Mouse (Mus musculus): ENCODE results near the gene Carns1. TPM values are rescaled to one million over a fixed set of nuclear protein-coding genes. Genes with fewer than 3 reads are reported as not detected.

The Carns1 gene
- polyA plus RNA-seq, 1 experiment from 2014 or later, result 3.2 TPM

GRCm38 (mm10) chr19:4189051-4189620 is 13.9 kb upstream of the Carns1 start:
- H3K4me3 ChIP-seq (ENCODE audit: low read depth, low read length), result no peak overlapping the region
- no peak overlapping the region for H3K9ac ChIP-seq (ENCODE audit: low read length)
- DNase-seq (ENCODE audit: low spot score) (no peak), ATAC-seq (replicated peaks; ENCODE audit: low FRiP score) (no peak)
- no peak overlapping the region for H3K27ac ChIP-seq (ENCODE audit: low read depth, low read length)
- no peaks in the 10 kb centered on the region for H3K9me3 ChIP-seq (ENCODE audit: control insufficient read depth, low read length)
- peaks cover 2% of the 10 kb centered on the region; the same call in 1 of the 2 replicates for H3K36me3 ChIP-seq (ENCODE audit: control insufficient read depth, insufficient read depth, low read length)
- WGBS, result 82% methylated on average over 12 of the region's 12 CpGs
- H3K27me3 ChIP-seq (ENCODE audit: control insufficient read depth, insufficient read depth, low read length), result no peaks in the 10 kb centered on the region
- H3K4me2 ChIP-seq (ENCODE audit: low read depth, low read length, severe bottlenecking), result no peak overlapping the region
- H3K4me1 ChIP-seq (replicated peaks; ENCODE audit: control insufficient read depth, insufficient read depth, low read length), result peaks cover 10% of the 10 kb centered on the region

DNA sequence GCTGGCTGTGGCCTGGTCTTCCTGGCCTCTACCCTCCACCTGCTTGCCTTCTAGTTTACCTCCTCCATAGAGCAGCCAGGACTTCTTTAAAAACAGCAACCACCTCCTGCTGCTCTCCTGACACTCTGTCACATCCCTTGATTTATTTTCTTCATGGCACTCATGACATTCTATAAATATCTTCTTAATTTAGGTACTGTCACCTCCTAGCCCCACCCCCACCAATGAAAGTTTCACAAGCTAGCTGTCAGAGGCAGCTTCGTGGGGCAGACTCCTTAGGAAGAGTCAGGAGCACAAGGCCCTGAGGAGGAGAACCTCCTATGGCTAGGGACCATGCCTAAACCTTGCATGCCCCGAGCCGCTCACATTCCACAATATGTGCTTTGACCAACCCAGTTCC is 12.0 kb upstream of the Carns1 start:
- H3K36me3 ChIP-seq (ENCODE audit: control insufficient read depth, insufficient read depth, low read length), result no peaks in the 10 kb centered on the region
- 0 out of 2 replicates have a peak, but pooled peaks cover 2% of the 10 kb centered on the region for H3K4me1 ChIP-seq (replicated peaks; ENCODE audit: control insufficient read depth, insufficient read depth, low read length)
- no peak overlapping the region for H3K4me3 ChIP-seq (ENCODE audit: low read depth, low read length)
- DNase-seq (ENCODE audit: low spot score), result no peak
- H3K27ac ChIP-seq (ENCODE audit: low read depth, low read length), result no peak overlapping the region
- H3K9me3 ChIP-seq (ENCODE audit: control insufficient read depth, low read length), result no peaks in the 10 kb centered on the region
- H3K9ac ChIP-seq (ENCODE audit: low read length), result no peak overlapping the region
- 74% methylated on average over 3 of the region's 3 CpGs for WGBS
- H3K27me3 ChIP-seq (ENCODE audit: control insufficient read depth, insufficient read depth, low read length), result no peaks in the 10 kb centered on the region
- ATAC-seq (replicated peaks; ENCODE audit: low FRiP score), result no peak
- H3K4me2 ChIP-seq (ENCODE audit: low read depth, low read length, severe bottlenecking), result no peak overlapping the region

- no peak overlapping the region for H3K4me2 ChIP-seq (ENCODE audit: low read depth, low read length, severe bottlenecking)
- no peaks in the 10 kb centered on the region for H3K9me3 ChIP-seq (ENCODE audit: control insufficient read depth, low read length)
- no peaks in the 10 kb centered on the region for H3K27me3 ChIP-seq (ENCODE audit: control insufficient read depth, insufficient read depth, low read length)
- DNase-seq (ENCODE audit: low spot score) (no peak), ATAC-seq (replicated peaks; ENCODE audit: low FRiP score) (no peak)
- no peaks in the 10 kb centered on the region for H3K4me1 ChIP-seq (replicated peaks; ENCODE audit: control insufficient read depth, insufficient read depth, low read length)
- H3K36me3 ChIP-seq (ENCODE audit: control insufficient read depth, insufficient read depth, low read length), result no peaks in the 10 kb centered on the region
- WGBS, result 64% methylated on average over 15 of the region's 15 CpGs
- no peak overlapping the region for H3K27ac ChIP-seq (ENCODE audit: low read depth, low read length)
- H3K9ac ChIP-seq (ENCODE audit: low read length), result no peak overlapping the region
- no peak overlapping the region for H3K4me3 ChIP-seq (ENCODE audit: low read depth, low read length)
These were observed 10.0 kb upstream of the Carns1 start for GRCm38 (mm10) chr19:4184976-4185975.

DNA sequence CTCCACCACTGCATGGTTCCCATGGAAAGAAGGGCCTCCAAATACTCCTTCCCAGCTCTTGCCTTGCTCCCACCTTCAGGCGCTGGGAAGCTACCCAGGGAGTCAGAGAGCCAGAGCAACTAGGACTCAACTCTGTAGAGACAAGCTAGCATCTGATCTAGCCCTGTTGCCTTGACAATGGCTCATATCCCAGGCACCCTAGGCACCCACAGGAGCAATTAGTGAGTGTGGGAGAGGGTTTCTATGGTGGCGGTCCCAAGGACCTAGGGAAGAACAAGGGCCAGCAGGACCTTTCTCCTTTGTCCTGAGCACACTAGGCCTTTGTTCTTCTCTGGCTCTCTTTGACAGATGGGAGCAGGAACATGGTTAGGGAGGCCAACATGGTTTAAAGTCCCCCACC is 8.4 kb upstream of the Carns1 start:
- H3K27ac ChIP-seq (ENCODE audit: low read depth, low read length), result no peak overlapping the region
- H3K4me2 ChIP-seq (ENCODE audit: low read depth, low read length, severe bottlenecking), result no peak overlapping the region
- no peaks in the 10 kb centered on the region for H3K4me1 ChIP-seq (replicated peaks; ENCODE audit: control insufficient read depth, insufficient read depth, low read length)
- H3K4me3 ChIP-seq (ENCODE audit: low read depth, low read length), result no peak overlapping the region
- H3K9ac ChIP-seq (ENCODE audit: low read length), result no peak overlapping the region
- no peaks in the 10 kb centered on the region for H3K36me3 ChIP-seq (ENCODE audit: control insufficient read depth, insufficient read depth, low read length)
- 74% methylated on average over 2 of the region's 2 CpGs for WGBS
- DNase-seq (ENCODE audit: low spot score) (no peak), ATAC-seq (replicated peaks; ENCODE audit: low FRiP score) (no peak)
- H3K9me3 ChIP-seq (ENCODE audit: control insufficient read depth, low read length), result no peaks in the 10 kb centered on the region
- no peaks in the 10 kb centered on the region for H3K27me3 ChIP-seq (ENCODE audit: control insufficient read depth, insufficient read depth, low read length)

- H3K4me1 ChIP-seq (replicated peaks; ENCODE audit: control insufficient read depth, insufficient read depth, low read length), result no peaks in the 10 kb centered on the region
- H3K4me2 ChIP-seq (ENCODE audit: low read depth, low read length, severe bottlenecking), result no peak overlapping the region
- H3K9me3 ChIP-seq (ENCODE audit: control insufficient read depth, low read length), result no peaks in the 10 kb centered on the region
- H3K27ac ChIP-seq (ENCODE audit: low read depth, low read length), result no peak overlapping the region
- 43% methylated on average over 3 of the region's 3 CpGs for WGBS
- H3K36me3 ChIP-seq (ENCODE audit: control insufficient read depth, insufficient read depth, low read length), result no peaks in the 10 kb centered on the region
- DNase-seq (ENCODE audit: low spot score), result no peak
- H3K9ac ChIP-seq (ENCODE audit: low read length), result no peak overlapping the region
- H3K27me3 ChIP-seq (ENCODE audit: control insufficient read depth, insufficient read depth, low read length), result no peaks in the 10 kb centered on the region
- no peak overlapping the region for H3K4me3 ChIP-seq (ENCODE audit: low read depth, low read length)
- ATAC-seq (replicated peaks; ENCODE audit: low FRiP score), result no peak
These were observed 6.6 kb upstream of the Carns1 start for GRCm38 (mm10) chr19:4181892-4182291.

GRCm38 (mm10) chr19:4180411-4180810 is 5.1 kb upstream of the Carns1 start:
- 90% methylated on average over 7 of the region's 7 CpGs for WGBS
- H3K36me3 ChIP-seq (ENCODE audit: control insufficient read depth, insufficient read depth, low read length), result no peaks in the 10 kb centered on the region

GRCm38 (mm10) chr19:4172925-4173324 is 2.4 kb downstream of the Carns1 start:
- 61% methylated on average over 11 of the region's 11 CpGs for WGBS
- Histone ChIP-seq H3K9ac (ENCODE audit: low read length) (no peak overlapping the region), H3K36me3 (ENCODE audit: control insufficient read depth, insufficient read depth, low read length) (no peaks in the 10 kb centered on the region), H3K4me2 (ENCODE audit: low read depth, low read length, severe bottlenecking) (no peak overlapping the region), H3K4me3 (ENCODE audit: low read depth, low read length) (no peak overlapping the region), H3K4me1 (replicated peaks; ENCODE audit: control insufficient read depth, insufficient read depth, low read length) (peaks cover 15% of the 10 kb centered on the region), H3K27me3 (ENCODE audit: control insufficient read depth, insufficient read depth, low read length) (no peaks in the 10 kb centered on the region), H3K9me3 (ENCODE audit: control insufficient read depth, low read length) (no peaks in the 10 kb centered on the region), H3K27ac (ENCODE audit: low read depth, low read length) (no peak overlapping the region)
- ATAC-seq (replicated peaks; ENCODE audit: low FRiP score) (no peak), DNase-seq (ENCODE audit: low spot score) (no peak)

More at GRCm38 (mm10) chr19:4180411-4180810, 5.1 kb upstream of the Carns1 start:
- no peak overlapping the region for H3K9ac ChIP-seq (ENCODE audit: low read length)
- H3K4me1 ChIP-seq (replicated peaks; ENCODE audit: control insufficient read depth, insufficient read depth, low read length), result peaks cover 6% of the 10 kb centered on the region; the same call in 1 of the 2 replicates
- H3K4me3 ChIP-seq (ENCODE audit: low read depth, low read length), result no peak overlapping the region
- ATAC-seq (replicated peaks; ENCODE audit: low FRiP score), result no peak
- H3K27me3 ChIP-seq (ENCODE audit: control insufficient read depth, insufficient read depth, low read length), result no peaks in the 10 kb centered on the region
- H3K9me3 ChIP-seq (ENCODE audit: control insufficient read depth, low read length), result no peaks in the 10 kb centered on the region
- no peak for DNase-seq (ENCODE audit: low spot score)
- H3K4me2 ChIP-seq (ENCODE audit: low read depth, low read length, severe bottlenecking), result no peak overlapping the region
- H3K27ac ChIP-seq (ENCODE audit: low read depth, low read length), result no peak overlapping the region

GRCm38 (mm10) chr19:4171393-4172290 is 3.6 kb downstream of the Carns1 start:
- WGBS, result 68% methylated on average over 13 of the region's 13 CpGs
- H3K9me3 ChIP-seq (ENCODE audit: control insufficient read depth, low read length), result no peaks in the 10 kb centered on the region
- H3K36me3 ChIP-seq (ENCODE audit: control insufficient read depth, insufficient read depth, low read length), result no peaks in the 10 kb centered on the region
- no peak overlapping the region for H3K4me2 ChIP-seq (ENCODE audit: low read depth, low read length, severe bottlenecking)
- H3K4me1 ChIP-seq (replicated peaks; ENCODE audit: control insufficient read depth, insufficient read depth, low read length), result peaks cover 15% of the 10 kb centered on the region
- no peak overlapping the region for H3K27ac ChIP-seq (ENCODE audit: low read depth, low read length)
- DNase-seq (ENCODE audit: low spot score) (no peak), ATAC-seq (replicated peaks; ENCODE audit: low FRiP score) (no peak)
- no peak overlapping the region for H3K9ac ChIP-seq (ENCODE audit: low read length)
- no peak overlapping the region for H3K4me3 ChIP-seq (ENCODE audit: low read depth, low read length)
- H3K27me3 ChIP-seq (ENCODE audit: control insufficient read depth, insufficient read depth, low read length), result no peaks in the 10 kb centered on the region

Data from forebrain, embryonic 11.5 days (tissue).